Mouse (Mus musculus): ENCODE data around the gene Vmn1r64. TPM values are rescaled to one million over a fixed set of nuclear protein-coding genes. Genes with fewer than 3 reads are reported as not detected.

Vmn1r64 gene
- polyA plus RNA-seq (2015; fragmentation: Illumina TruSeq; extraction: RNeasy Lipid Tissue Mini Kit (QIAGEN cat#74804); ENCODE audit: insufficient read depth, low read depth, low replicate concordance), result not detected

DNA sequence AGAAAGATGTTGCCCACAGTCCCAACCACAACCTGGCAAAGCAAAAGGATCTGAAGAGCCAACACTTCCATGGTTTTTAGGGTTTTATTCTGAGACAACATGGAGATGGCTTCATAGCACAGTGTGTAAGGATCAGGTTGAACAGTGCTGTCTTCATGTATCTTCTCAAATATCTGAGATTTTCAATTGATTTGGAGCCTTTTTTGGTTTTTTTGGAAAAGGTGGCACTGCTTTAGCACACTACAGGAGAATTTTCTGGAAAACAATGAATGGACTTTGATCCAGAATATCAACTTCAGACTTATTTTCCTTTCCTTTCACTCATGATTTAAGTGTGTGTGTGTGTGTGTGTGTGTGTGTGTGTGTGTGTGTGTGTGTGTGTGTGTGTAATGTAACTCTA lies at the start of gene Vmn1r64:
Vmn1r64 (minus strand) TSS at position 101 of the 400 bp plus-strand sequence.

Other genes with a start within 250 kb of the Vmn1r64 start
- not detected for gene Vmn1r62, start 210.9 kb downstream of the Vmn1r64 start, polyA plus RNA-seq (2015; fragmentation: Illumina TruSeq; extraction: RNeasy Lipid Tissue Mini Kit (QIAGEN cat#74804); ENCODE audit: insufficient read depth, low read depth, low replicate concordance)
- not detected for gene Vmn1r63, start 79.1 kb downstream of the Vmn1r64 start, polyA plus RNA-seq (2015; fragmentation: Illumina TruSeq; extraction: RNeasy Lipid Tissue Mini Kit (QIAGEN cat#74804); ENCODE audit: insufficient read depth, low read depth, low replicate concordance)
- gene Vmn1r65, start 126.5 kb upstream of the Vmn1r64 start, polyA plus RNA-seq (2015; fragmentation: Illumina TruSeq; extraction: RNeasy Lipid Tissue Mini Kit (QIAGEN cat#74804); ENCODE audit: insufficient read depth, low read depth, low replicate concordance), result not detected
- not detected for gene Nlrp4c, start 160.6 kb upstream of the Vmn1r64 start, polyA plus RNA-seq (2015; fragmentation: Illumina TruSeq; extraction: RNeasy Lipid Tissue Mini Kit (QIAGEN cat#74804); ENCODE audit: insufficient read depth, low read depth, low replicate concordance)